Mouse (Mus musculus) T-helper 17 cell (primary cell): ENCODE measurements around the gene Nckap5.

Experiments
- in situ Hi-C, 2 experiments: fragments of 300-600 bp; cut with MboI, MseI; formaldehyde crosslinking; loops; 1 replicate in 1 of 2; 2 replicates in 1 of 2; pipeline ENCODE4 v1.15.1; 2025; ENCODE audit warnings: high pct_unique_total_duplicates in 2 of 2

Nckap5 gene

DNA sequence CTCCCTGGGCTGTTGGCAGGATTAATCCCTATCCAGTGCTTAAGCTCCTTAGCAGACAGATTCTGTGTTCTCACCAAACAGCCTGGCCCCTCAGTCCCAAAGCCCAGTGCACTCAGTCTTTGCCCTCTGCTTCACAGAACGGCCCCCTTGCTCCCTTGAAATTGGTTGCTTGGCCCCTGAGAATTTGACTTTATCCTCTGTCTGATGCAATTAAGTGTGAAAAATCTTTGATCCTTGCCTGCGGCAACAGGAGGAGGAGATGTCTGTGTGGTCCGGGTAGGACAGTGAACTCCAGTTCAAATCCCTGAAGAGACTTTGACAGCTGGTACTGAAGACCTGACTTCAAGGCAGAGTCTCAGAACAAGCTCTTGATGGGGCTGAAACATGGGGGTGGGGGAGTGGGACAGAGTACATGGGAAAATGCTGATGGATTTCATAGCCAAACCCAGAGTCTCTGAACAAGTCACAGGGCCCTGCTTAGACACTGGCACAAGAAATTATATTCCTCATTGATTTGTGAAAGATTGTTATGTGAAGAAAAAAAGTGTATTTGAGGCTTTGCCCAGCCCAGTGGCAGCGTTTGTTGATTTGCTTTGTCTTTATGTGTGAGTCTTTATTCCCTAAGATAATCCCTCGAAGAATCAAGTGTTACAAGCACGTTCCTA is 65.0 kb downstream of the Nckap5 start:
- in situ Hi-C loops, result no loop called here

DNA sequence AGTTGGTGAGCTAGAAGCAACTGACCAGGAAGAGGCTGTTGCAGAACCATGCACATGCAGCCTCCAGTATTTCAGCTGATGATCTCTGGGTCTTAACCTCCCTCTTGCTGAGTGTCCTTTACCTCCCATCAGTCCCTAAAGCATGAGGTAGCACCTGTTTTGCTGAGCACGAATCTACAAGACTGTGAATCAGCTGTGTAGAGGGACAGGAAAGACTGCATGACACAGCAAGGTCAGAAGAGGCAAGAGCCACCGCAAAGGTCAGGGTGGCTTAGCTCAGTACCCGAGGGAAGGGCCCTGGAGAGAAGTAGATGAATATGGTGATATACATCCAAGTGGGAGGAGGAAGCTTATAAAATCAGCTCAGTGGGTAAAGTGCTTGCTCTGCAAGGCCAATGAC is 66.4 kb downstream of the Nckap5 start:
- in situ Hi-C loops, result no loop called here

DNA sequence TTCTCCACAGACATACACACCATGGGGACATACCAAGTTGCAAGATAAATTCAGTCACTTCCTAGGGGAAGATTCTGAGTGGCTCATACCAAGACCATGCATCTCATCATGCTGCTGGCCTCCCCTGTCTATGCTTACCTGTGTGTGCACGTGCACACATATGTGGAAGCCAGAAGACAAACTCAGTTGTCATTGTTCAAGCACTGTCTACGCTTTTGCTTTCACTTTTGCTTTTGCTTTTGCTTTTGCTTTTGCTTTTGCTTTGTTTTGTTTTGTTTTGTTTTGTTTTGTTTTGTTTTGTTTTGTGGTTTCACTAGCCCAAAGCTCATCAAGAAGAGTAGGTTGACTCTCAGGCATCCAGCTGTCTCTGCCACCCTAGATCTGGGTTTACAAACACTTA is 67.4 kb downstream of the Nckap5 start:
- in situ Hi-C loops, result no loop called here

DNA sequence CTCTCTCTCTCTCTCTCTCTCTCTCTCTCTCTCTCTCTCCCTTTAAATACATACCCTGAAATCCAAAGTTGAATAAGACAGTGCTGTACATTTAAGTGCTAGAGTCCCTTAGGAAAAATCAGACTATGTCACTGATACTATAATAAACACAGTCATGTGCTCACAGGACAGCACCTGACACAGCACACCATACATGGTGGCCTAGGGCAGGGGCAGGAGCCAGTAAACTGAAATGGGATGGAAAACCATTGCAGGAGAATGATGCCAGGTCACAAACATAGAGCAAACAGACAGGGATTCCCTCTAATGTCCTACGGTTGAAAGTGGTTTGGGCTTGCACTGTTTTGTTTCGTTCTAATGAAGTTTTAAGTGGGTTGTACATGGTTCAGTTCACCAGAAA is 70.2 kb downstream of the Nckap5 start:
- in situ Hi-C loops, result no loop called here

DNA sequence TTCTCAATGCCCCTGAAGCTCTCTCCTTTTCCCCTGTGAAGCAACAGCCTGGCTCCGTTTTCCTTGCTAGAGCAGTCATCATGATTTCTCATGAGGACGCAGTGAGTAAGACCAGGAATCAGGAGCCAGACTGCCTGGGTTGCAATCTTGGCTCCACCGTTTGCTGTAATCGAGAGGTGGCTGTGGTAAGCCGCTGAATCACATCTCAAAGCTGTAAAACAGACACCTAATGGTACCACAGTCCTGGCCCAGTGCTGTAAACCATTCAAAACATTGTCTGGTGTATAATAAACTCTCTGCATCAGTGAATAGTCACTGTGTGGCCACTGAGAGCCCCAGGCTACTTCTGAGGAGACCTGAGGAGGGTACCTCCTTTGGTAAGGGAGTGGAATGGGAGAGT is 74.9 kb downstream of the Nckap5 start:
- in situ Hi-C loops, result loop anchor here in 1 of 2 experiments (10.0 kb wide), 1 partner anchor 1249 kb away; no protein-coding TSS in a partner anchor

DNA sequence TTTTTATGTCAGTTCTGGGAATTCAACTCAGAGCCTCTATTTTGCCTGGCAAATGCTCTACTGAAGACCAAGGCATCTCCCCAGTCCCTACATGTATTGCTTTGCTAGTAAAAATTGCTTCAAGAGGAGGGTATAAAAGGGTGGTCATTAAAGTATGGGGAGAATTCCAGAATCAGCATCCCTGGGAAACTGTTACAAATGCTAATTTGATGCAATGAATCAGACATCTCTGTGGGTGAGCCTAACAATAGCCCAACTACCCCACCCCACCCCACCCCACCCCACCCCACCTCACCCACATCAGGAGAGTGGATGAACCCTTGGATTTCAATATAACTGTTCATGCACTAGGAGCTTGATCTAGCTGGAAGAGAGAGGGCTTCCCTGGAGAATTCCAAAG is 77.0 kb downstream of the Nckap5 start:
- in situ Hi-C loops, result loop anchor here in 1 of 2 experiments (5.0 to 10.0 kb wide), 2 partner anchors 64 to 1251 kb away; no protein-coding TSS in a partner anchor

DNA sequence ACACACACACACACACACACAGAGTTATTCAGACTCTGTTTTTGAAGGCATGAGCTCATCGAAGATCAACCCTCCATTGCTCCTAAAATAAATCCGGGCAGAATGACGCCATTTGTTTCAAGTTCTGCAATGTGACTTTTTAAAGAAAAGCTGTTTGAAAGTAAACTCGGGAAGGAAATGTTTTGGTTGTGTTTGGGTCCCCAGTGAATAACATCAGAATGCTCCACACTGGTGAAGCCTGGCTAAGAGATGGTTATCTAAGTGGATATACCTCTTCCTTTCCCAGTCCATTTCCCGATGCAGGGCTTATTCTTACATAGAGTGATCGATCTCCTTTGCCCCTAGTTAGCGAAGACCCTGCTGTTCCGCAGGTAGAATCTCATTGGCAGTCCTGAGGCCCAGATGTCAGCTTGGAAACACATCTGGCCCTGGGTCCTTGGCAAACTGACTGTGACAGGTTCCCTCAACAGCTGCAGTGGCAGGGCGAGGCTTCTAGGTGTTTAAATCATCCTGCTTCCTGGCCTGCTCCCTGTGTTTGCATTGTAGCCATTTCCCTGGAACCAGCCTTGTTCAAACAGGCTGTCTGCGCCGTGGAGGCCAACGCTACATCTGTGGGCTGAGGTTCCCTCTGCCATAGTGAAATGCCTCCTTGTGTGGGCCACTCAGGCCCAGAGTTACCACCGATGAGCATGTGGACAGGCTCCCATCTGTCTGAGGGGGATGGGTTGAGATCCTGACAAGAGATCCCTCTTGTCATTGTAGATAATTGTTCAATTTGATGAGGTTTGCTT is 78.2 kb downstream of the Nckap5 start:
- in situ Hi-C loops, result loop anchor here in 1 of 2 experiments (5.0 to 10.0 kb wide), 2 partner anchors 65 to 1252 kb away; no protein-coding TSS in a partner anchor

DNA sequence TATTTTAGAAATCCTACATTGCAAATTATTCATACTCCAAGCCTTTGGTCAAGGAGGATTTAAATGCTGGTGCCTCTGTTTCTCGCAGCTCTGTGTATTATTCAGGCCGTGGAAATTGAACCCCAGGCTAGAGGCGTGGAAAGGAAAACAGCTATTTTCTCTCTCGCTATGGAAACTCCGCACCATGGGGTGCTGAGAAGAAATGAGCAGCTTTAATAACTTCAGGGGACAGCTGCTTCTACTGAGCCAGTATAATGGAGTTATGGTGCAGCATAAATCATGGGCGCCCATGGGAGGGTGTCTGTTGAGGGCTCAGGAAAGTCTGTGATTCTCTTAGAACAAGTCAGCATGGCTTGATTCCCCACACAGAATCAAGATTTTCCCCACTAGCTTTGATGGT is 79.5 kb downstream of the Nckap5 start:
- in situ Hi-C loops, result loop anchor here in 1 of 2 experiments (5.0 to 10.0 kb wide), 2 partner anchors 66 to 1254 kb away; no protein-coding TSS in a partner anchor

DNA sequence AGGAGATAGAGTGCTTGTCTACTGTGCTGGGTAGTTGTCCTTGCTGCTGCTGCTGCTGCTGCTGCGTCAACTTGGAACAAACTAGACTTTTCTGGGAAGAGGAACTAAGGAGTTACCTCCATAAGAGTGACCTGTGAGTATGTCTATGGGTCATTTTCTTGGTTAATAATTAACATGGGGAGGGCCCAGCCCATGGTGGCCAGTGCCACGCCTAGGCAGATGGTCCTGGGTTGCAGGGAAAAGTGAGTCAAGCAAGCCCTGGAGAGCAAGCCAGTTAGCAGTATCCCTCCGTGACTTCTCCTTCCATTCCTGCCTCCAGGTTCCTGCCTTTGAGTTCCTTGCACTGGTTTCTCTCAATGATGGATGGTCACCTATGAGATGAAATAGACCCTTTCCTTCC is 80.4 kb downstream of the Nckap5 start:
- in situ Hi-C loops, result loop anchor here in 1 of 2 experiments (5.0 to 10.0 kb wide), 2 partner anchors 67 to 1255 kb away; no protein-coding TSS in a partner anchor

DNA sequence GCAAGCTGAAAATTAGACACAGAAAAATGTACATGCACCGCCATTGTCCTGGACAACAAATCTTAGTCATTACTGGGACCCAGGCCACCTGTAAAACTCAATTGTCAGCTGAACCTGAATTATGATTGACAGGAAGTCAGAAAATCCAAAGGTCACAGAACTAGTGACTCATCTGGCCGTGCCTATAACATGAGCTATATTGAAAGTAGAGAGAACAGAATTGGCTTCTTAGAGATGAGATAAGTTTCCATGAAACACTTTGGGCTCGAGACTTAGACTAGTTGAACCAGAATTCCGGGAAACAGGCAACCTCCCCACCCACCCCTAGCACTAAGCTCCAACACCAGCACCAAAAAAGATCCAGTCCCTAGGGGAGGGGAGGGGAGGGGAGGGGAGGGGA is 82.7 kb downstream of the Nckap5 start:
- in situ Hi-C loops, result loop anchor here in 1 of 2 experiments (25.0 kb wide), 1 partner anchor 464 kb away; the partner anchor contains the start of gene Mgat5

DNA sequence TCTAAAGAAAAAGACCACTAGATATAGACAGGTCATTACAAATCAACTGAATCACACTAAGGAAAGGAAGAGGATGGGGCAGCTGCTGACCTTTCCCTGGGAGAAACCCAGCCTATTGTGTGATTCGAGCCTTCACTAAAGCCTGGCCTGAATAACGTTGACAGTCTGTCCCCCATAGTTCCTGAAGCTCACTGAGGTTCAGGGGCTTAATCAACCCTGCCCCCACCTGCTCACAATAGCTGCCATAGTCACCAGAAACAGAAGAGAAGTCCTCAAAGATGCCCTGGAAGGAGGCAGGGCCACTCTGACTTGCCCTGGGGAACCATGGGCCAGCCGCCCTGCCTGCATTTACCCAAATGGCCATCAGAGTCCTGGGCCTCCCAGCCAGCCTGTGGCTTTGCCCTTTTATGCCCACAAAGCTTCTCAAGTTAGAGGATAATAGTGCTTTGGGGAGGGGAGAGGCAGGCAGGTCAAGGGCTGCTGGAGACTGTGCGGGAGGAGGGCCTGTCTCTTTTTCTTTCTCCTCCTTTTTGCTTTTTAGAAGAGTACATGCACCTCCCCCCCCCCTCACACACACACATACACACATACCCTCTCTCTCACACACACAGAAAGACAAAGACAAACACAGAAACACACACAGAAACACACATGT is 85.0 kb downstream of the Nckap5 start:
- in situ Hi-C loops, result loop anchor here in 1 of 2 experiments (25.0 kb wide), 1 partner anchor 467 kb away; the partner anchor contains the start of gene Mgat5

DNA sequence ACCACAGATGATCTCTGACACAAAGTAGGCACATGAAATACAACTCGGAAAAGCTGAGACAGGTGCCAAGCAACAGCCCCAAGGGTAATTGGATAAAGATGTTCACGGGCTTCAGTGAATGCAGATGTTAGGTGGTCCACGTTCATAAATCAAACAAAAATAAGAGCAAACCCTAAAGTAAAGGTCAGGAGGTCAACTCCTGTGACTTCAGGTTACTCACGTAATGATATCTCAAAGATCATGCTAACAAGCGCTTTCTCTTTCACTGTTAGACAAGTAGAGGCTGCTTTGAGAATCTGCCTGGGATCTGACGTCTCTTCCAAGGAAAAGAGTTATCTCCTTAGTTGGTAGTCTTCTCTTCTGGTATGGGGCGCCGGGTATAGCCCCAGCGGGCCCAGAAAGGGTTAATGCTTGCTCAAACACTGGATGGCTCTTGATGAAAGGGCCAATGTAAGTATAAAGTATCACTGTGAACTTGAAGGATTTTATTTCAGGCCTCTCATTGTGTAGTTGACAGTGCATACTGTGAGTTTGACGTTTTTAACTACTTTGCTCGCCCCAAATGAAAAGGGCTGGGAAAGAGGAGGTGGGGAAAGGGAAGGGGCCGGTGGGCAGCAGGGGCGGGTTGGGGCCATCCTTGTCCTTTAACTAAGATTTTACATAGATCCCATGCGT is 85.8 kb downstream of the Nckap5 start:
- in situ Hi-C loops, result loop anchor here in 1 of 2 experiments (25.0 kb wide), 1 partner anchor 468 kb away; the partner anchor contains the start of gene Mgat5

DNA sequence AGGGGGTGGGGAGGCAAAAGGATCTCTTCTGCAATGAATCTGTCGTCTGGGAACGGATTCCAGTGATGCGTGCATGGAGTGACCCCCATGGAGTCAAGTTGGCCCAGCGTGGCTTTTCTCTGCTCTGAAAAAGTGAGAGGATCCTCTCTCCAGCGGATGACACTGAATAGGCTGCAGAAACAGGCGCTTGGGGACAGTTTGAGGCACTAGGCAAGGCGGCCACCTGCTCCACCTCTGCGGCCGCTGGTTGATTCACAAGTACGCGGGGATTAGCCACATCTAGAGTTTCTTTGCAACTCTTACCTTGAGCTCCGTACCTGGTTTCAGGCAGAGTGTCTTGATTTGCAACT is 92.3 kb downstream of the Nckap5 start:
- in situ Hi-C loops, result loop anchor here in 1 of 2 experiments (25.0 kb wide), 1 partner anchor 474 kb away; the partner anchor contains the start of gene Mgat5

DNA sequence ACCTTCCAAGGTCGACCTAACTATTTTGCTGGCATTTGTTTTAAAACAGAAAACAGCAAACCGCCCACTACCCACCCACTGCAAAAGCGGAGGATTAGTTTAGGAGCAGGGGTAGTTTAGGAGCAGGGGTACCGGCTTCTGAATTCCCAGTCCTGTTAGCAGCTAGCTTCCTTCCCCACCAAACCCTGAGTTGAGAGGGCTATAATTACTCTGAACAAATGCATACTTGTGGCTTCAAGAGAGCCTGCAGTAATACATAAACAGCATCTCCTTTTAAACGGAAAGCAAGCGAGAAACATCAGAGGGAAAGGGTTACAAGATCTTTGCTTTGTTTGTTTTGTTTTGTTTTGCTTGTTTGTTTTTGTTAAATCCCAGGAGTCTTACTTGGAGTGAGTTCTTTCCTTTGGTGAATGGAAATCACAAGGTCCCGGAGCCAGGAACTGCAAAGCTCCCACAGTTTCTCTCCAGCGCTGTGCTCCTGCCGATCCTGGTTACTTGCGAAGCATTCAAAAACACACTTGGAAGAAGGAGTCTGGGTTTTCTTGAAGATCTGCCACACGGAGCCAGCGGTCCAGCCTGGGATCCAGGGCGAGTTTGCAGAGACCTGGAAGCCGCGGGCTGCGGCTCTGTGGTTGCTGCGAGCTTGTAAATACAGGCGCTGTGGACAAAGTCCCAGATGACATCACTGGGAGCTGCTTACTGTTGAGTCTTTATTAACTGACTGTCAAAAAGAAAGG is 92.9 kb downstream of the Nckap5 start:
- in situ Hi-C loops, result loop anchor here in 1 of 2 experiments (25.0 kb wide), 1 partner anchor 475 kb away; the partner anchor contains the start of gene Mgat5

DNA sequence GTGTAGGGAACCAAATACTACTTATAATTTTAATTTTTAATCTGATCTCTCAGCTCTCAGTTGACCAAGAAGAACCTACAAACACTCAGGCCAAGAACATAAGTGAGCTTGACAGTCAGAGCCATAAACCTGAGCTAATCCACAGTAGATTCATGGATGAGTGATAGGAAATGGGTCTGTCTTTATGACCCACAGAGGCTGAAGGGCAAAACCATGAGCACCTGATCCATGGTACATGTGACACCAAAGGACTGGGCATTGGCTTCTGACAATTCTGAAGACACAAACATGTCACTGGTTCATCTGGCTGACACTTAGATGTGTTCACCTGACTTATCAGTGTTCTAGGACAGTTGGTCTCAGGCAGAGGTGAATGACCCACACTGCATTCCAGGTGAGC is 98.9 kb downstream of the Nckap5 start:
- in situ Hi-C loops, result loop anchor here (5.0 to 25.0 kb wide), 2 partner anchors 481 to 1349 kb away; partner anchors contain the start of gene Mgat5 (in 1 of the 2)

DNA sequence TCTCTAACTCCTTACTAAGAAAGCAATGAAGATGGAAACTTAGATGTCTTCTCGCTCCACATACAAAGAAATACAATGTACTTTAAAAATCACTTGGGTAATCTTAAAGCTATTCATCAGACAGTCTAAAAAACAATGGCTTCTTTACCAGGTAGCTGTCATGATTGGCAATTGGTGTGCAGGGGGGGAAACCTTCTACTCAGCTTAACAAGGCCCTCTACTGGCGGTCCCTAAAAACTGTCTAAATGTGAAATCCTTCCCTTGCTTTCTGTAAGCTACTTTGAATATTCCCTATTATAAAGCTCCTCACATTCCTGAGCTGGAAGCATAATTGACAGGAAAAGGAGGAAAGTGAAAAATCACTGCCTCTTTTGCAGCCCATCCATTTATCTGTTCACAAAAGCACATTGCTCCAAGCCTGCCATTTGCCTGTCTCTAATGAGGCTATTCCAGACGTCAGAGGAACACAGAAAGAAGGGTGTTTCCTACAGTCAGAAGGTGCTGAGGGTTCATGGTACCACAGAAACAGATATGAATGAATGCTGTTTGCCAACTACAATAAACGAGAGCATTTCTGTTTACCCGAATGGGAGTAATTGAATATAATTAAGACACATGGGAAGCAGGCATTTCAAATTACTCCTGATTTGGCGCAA is 104.1 kb downstream of the Nckap5 start:
- in situ Hi-C loops, result loop anchor here in 1 of 2 experiments (5.0 to 25.0 kb wide), 2 partner anchors 76 to 486 kb away; partner anchors contain the start of gene Mgat5

DNA sequence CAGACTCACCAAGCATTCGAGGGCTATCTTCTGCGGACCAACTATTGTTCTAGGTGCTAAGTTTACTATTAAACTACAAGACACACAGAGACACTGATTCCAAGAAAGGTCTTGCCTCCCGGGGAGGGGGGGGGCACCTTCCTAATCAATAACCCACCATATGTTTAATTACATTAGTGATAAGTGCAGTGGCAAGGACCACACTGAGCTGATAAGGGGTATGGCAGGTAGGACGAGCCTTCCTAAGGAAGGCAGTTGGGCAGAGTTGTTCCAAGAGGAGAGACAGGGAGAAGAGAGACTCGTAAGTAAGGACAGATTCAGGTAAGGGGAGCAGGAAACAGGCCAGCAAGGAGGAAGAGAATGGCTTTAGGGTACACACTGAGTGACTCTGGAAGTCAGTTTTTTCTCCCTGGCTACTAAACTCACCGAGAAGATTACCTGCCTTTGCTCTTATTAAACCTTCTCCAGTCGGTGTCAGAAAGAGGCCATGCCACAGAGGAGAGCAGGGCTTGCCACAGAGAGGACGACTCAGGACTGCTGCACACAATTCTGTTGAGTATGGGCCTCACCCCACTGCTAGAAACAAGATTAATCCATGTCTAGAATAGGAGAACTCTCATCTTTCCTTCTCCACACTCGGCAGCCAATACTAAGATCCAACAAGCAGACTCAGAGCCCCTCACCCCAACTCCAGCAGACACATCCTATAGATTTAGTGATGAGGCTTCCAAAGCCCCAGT is 104.8 kb downstream of the Nckap5 start:
- in situ Hi-C loops, result loop anchor here in 1 of 2 experiments (5.0 to 25.0 kb wide), 2 partner anchors 77 to 487 kb away; partner anchors contain the start of gene Mgat5

DNA sequence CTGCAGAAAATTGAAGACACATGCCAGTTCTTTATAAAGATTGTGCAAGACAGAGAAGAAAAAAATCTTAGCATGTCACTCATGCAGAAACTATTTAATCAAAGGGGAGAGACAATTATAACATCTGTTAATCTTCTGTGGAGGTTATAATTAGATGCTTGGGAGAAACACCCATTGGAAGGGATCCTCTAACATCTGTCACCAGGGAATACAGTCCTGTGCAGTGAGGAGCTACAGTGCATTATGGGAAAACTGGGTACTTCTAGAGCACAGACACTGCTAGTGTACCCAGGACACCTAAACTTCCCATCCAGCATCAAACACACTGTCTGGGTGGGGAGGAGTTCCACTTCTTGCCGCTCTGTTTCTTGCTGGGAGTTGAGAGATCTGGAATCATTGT is 108.7 kb downstream of the Nckap5 start:
- in situ Hi-C loops, result no loop called here
